Mouse (Mus musculus) gastrocnemius, postnatal 25 days (tissue): ENCODE measurements around the gene C8b. TPM values are rescaled to one million over a fixed set of nuclear protein-coding genes. Genes with fewer than 3 reads are reported as not detected.

ENCODE experiments used
- DNase-seq: peaks from one replicate; pipeline ENCODE4 v3.0.0; 2022
- long read RNA-seq, 2 experiments: library from polyadenylated mRNA; stranded (forward); transcript quantifications; one replicate each; pipeline ENCODE4 v2.0.0; 2021
- total RNA-seq, 2 experiments: library from RNA; stranded (reverse); gene quantifications; 1 replicate in 1 of 2; 2 replicates in 1 of 2; pipeline ENCODE4 v1.2.3; 2021

Gene C8b
- total RNA-seq, result not detected
- long read RNA-seq, experiment 1, result 0 reads
- long read RNA-seq, experiment 2, result 0 reads

DNA sequence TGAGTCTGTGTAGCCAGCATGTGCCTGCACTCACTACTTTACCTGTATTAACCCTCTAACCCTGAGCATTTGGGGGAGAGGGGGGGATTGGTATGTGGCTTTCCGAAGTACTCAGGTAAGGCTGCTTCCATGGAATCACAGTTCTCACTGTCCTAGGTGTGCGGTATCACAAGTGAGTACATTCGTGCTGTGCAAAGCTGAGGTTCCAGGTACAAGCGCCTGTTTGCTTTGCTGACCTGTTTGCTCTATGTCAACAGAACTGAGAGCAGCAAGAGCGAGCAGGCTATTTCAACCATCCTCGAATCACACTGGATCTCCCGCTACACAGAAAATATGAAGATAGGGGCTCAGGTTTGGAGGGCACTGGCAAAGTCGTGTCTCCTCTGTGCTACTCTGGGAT, at the start of gene C8b:
C8b (plus strand) TSS at position 253 of the 400 bp plus-strand sequence.
- DNase-seq, result no peak

DNA sequence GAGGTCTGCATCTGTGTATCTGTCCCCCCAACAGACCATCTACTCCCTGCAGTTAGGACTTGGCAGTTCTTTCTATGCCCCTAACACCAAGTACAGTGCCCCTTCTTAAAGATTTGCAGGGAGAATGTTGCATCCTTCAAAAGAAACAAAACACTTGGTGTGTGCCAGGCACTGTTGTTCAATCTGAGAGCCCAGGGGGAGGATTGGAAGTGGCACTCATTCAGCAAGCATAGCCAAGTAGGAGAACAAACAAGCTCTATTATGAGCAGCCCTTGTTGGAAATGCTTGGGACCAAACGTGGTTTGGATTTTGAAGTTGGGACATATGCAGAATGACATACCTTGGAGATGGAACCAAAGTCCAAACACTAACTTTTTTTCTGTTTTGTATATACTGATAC, 49.6 kb upstream of the C8b start:
- no peak for DNase-seq

DNA sequence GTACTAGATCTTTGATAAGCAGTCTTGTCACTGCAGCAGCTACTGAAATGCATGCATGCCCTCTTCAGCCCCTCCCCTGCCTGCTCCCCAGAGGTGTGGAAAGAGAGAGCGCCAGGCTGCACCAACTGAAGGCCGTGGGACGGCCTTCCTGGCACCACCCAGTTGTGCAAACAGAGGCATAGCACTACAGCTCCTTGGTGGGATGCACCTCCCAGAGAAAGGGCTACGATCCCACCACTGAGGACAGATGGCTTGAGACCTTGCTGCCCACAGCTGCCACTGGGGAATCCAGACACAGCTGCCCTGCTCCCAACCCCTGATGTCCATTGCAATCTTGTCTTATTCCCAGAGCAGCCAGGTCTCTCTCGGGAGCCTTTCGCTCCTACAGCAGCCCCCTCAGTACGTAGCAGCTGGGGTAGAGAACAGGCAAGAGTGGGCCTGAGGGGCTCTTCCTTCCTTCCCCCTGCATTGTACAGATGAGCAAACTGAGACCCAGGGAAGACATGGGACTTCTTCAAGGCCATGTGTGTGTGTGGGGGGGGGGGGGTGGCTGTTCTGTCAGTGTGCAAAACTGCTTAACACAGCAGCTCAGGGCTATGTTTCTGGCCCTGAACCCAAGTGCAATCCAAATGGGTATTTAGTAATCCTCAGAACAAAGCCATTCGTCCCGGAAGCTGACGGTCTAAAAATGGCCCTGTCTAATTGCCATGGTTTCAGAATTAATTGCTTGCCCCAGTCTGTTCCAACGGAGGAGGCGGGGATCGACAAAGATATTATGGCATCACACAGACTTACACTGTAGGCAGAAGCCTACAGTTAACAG, 46.9 kb upstream of the C8b start:
- no peak for DNase-seq

DNA sequence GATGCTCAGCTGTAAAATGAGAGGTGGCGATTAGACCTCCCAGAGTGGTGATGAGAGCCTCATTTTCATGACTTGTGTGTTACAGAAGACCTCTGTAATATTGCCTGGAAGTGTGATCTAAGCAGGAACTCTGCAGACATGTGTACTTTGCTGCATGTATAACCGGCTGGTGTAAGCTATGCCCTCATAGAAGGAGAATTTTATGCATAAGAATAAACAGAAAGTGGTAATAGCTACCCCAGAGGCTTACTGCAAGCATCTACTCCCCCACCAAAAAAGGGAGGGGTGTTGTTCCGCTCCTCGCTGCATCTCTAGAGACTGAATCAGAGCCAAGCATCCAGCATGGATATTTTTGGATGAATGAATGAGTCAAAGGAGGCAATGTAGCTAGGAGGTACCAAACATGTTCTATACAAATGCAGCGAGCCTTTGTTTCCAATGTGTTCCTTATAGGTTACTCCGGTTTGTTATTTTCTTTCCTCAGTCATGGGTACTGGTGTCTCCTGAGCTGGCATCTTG, 42.5 kb upstream of the C8b start:
- DNase-seq, result no peak

DNA sequence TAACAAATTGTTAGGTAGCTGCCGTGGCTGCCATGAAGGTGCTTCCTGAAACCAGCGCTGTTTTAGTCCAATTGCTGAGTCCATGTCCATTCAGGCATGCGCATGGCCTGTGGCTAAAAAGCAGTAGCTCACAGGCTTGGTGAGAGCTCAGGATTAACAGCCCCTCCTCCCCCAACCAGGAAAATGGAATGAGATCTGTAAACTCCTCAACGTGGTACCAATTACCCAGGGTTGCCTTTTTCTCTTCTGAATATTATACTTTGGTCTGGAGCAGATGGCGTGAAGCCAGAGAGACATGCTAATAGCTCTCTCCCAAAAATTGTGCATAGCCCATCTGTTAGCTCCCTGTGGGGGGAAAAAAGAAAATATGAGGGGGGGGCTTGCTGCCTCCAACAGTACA, 41.9 kb upstream of the C8b start:
- DNase-seq, result no peak

DNA sequence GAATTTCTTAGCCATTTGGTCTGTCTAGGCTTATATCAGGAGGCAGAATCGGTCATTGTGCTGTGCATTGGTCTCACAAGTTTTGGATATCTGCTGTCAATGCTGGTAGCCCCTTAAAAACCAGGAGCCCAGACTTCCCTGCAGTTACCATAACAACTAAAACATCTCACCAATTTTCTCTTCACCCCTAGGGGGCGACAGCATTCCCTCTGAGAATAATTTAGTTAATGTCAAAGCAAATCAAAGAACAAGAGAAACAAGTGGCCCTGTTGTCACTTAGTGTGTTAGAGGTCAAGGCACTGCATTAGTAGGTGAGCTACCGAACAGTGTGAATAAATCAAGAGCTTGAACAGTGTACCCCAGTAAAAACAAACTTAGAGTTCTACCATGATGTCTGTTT, 40.4 kb upstream of the C8b start:
- no peak for DNase-seq

DNA sequence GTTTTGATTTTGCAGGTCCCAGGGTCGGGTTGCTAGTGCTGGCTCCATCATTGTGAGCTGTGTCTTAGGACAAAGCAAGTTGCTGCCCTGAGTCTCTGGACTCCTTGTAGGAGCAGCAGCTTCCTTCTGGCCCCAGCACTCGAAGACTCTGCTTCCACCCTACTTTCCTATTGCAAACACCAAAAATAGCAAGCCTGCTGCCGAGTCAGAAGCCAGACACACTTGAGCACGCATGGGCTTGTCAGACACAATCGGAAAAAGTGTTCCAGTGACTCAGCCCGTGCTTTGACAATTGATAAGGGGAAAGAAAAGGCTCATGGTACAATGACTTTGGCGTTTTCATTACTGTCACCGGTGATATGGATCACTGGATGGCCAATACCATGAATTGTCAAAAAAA, 36.9 kb upstream of the C8b start:
- DNase-seq, result no peak

DNA sequence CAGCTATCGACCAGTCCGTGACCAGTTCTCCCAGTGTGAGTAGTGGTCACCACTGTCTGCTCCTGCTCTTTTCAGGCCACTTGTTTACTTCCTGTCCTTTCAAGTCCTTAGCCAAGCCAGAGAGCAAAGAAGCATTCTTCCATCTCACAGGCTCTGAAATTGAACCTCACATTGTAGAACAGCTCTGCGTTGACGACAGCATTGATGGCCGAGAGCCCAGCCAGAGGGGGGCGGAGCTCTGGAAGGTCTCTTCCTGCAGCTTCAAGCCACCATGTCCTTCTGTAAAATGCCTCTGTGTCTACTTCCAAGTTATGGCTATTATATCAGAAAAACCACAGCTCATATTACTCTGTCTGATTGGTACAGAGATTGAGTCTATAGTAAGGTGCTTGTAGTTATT, 19.6 kb upstream of the C8b start:
- DNase-seq, result no peak

DNA sequence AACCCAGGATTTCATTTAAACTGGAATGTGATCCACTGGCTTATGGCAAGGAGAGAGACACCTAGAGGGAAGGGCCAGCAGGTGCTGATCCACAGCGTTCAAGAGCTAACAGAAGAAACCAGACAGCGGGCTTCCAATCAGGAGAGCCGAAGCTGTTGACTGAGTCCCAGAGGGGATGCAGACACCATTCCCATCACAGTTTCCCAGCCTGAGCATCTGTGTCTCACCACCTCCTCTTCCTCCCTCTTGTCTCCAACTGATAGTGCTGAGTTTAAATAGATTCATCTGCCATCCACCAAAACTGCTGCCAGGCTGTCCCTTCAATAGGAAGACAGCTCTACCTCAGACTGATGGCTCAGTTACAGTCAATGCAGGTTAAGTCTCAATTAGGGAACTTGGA, 12.0 kb upstream of the C8b start:
- no peak for DNase-seq

DNA sequence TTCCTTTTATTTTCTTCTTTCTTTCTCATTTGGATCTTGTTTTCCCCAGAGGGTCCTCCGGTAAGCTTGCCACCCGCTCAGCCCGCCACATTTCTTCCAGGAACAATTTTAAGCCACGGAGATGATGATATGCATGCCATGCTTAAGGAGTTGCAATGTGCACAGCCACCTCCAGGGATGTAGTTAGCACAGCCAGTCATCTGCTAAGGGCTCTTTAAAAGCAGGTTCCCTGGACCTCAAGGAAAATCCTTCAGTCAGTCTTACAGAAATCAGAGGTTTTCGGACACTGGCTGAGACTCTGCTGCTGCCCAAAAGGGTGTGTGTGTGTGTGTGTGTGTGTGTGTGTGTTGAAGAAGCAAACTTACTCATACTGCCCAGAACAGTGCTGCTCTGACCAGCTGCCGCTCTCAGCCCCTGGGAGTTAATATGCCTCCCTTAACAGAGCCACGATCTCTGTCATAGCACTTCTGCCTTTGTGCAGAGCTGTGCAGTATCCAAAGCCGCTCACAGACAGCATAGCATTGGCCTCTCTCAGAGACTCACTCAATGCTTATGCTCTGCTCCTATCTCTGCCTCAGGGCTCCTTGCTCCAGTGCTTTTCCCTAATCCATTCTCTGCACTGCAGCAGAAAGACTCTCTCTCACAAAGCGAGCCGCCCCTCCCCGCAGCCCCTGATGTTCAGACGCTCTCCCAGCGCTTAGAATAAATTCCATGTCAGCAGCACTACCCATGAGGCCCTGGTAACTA, 5.1 kb upstream of the C8b start:
- DNase-seq, result no peak

DNA sequence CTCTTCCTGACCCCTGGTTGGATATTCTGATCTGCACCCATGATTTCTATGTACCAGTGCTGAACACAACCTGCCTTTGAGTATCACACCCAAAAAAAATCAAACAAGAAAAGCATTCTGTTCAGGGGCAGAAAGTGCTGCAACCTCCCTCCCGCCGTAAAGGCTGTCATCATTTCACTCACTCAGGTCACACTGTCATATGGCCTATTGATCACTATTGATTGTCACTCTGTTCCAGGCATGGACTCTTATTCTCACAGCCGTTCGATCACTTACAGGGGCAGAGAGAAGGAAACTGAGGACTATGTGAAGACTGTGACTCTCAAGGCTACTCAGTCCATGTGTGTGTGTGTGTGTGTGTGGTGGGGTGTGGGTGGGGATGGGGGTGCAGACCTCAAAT, 2.1 kb downstream of the C8b start:
- DNase-seq, result no peak

DNA sequence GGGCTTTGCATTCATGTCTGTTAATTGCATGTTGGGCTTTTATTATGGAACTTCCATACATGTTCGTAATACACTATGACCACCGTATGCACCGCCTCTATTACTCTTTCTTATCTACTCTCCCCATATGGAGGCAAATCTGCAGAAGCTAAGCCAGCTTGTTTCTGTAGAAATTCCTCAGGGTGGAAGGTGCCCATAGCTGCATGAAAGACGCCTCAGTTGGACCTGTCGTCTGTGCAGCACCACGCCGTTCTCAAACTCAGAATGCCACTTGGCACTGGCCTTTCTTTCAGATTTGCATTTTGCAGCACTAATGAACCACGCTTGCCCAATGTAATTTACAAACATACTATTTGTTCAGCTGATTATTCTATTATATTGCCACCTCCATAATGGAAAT, 3.5 kb downstream of the C8b start:
- DNase-seq, result no peak

DNA sequence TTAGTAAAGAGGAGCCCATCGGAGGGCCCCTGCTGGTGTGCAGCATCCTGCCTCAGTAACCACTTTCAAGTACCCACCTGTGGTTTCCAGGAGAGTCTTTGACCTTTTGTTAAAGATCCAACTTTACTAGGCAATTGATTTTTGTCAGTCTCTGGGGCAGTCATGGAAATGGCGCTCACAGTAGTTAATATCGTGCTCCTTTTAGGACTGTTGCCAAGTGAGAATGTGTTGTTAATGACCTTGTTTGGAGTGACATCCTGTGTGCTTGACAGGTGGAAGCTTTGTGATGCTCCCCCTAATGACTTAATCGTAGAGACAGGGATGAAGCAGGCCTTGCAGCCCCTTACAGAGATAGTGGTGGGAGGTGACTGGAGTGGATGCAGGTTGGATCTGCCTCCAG, 4.2 kb downstream of the C8b start:
- no peak for DNase-seq

DNA sequence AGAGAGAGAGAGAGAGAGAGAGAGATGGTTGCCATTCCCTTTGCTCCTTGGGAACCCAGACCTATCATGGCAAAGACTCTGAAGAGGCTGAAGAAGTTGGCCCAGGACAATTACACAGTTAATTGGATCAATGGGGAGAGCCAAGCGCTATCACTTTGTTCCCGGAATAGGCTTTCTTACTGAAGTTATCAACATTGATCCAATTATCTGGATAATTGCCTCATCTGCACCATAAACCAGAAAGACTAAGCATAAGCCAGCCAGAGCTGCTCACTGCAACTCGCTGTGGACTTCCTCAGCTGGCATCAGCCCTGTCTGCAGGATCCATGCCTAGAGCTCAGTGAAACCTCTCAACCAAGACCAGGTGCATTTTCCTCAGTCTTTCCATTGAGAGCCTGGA, 9.5 kb downstream of the C8b start:
- no peak for DNase-seq

DNA sequence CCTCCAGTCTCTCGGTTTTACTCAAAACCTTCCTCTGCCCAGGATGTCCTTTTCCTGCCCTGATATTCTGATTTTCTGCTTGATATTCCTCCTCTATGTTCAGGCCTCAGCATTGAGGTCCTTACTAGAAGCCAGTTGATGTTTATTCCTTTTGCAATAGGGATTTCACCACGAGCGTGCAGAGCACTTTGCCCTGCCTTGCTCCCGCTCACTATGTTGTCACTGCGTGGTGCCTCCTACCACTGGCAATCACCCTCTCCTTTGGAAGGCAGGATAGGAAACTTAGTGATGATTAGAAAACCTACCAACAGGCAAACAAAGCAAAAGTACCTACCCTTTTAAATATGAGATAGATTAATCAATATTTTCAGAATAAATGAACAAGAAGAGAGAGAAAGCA, 13.3 kb downstream of the C8b start:
- DNase-seq, result no peak

DNA sequence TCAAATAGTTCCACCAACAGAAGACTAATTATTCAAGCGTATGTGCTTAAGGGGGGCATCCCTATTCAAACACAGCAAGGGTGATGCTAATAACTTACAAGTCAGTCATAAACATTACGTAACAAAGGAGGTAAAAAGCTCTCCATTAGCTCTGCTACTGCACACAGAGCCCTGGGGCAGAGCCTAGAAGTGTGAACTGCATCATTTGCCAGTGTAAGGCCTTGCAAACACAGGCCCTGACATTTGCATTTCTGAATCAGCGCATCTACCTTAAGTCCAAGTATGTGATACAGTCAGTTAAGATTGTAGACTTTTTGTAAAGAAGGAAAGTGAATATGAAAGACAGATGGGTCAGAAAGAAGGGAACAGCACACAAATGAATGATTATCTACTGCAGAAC, 15.3 kb downstream of the C8b start:
- DNase-seq, result no peak

DNA sequence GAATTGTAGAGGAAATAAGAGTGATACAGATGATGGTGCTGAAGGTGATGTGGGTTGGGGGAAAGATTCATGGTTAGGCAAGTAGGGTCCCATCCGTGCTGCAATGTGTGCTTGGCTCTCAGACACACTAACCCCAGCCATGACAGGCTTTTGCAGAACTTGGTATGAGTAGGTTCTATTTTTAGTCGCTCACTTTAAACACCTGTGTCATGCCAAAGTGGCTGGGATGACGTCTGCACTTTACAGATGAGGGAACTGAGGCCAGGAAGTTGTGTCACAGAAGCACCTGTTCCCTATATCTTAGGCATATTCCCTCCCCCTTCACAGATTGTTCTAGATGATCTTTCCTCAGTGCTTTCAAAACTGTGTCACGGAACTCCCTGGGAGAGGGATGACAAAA, 16.2 kb downstream of the C8b start:
- no peak for DNase-seq

DNA sequence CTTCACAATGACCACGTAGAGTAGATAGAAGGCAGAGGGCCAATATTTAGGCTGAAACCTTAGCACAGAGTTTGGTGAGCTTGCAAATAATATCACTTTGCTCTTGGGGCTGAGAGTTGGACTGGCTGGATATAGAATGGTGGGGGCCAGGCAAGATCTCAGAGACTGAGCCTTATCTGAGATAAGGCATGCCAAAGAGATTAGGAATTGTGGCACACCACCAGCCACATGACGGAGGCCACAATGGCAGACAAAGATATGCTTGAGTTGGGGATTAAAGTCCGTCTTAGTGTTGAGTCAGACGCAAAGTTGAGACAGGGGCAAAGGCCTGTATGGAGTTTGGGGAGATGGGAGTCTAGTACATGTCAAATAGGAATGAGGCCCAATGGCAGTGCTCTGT, 26.0 kb downstream of the C8b start:
- DNase-seq, result no peak

DNA sequence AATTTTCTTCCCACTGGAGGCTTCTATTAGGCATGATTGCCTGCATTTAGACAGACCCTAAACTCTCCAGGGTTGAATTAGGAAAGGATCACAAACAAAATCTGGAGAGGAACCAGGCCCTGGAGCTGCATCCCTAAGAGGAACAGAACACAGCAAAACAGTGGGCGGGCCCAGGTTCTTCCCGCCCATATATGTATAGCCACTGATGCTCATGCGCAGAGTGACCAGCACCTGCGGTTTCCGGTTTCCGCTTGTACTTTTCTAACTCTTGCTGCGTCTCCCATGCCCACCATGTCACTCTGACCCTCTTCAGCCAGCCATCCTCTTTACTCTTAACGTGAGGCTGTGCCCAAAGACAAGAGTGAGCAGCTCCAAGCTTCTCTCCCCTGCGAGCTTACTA, 32.8 kb downstream of the C8b start:
- no peak for DNase-seq

DNA sequence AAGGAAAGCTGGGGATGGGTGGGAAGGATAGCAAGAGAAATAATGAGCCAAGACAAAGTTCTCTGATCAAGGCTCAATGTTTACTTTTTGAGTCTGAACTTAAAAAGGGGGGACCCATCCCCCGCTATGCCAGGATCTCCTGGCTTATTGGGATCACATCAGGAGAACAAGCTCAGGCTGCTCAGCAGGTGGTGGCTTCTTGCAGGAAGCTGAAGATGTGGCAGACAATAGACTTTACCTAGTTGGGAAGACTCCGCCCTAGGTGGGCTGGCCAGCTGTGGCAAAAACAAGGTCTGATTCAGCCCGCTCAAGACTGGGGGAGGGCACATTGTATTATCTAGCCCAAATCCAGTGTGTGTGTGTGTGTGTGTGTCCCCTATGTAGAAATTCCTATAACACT, 35.5 kb downstream of the C8b start:
- DNase-seq, result no peak

DNA sequence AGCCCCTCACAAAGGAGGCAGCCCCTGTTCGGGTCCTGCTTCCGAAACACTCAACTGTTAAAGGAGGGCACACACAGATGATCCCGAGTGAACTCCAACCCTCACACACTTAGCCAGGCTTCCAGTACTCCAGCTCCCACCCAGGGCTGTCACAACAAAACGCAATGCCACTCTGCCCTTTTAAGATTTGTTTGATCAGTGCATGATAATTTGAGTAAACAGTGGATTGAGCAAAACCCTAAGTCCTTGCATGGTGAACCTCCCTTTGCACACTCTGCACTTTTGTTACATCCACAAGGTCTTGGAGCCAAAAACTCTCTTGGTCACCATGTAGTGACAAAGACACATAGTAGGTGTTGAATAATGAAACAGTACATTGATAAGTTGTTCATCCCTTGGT, 38.0 kb downstream of the C8b start:
- DNase-seq, result no peak

DNA sequence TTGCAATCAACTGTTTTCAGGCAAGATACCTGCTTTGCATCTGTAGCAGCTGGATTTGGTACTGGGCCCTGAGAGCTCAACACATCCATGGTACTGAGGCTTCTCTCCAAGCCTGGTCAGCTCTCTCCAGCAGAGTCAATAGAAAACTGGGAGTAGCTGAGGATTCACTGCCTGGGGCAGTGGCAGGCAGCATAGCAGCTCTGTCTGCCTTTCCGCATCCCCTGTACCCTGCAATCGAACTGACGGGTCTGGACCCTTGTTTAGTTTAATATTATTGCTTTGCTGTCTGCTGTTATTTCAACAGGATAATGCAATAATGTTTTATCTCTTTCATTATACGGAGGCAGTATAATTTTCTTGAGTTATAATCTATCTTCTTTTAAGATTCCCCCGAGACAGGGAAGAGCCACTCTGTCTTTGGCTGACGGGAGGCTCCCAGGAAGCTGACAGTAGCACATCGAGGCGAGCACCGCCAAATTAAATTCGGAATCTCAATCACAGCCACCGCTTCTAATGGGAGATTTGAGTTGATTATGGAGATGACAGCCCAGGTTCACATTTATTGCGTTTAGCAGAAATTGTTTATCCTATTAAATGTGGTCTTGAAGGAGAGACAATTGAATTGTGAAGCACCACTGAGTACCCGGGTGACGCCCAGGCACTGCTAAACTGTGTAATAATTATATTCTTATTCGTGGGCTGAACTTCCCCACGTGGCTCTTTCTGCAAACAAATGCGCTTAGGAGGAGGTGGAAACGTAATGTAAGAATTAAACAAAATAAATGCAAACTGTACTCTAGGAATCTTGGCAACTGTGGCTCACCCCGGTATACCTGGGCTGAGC, 39.5 kb downstream of the C8b start:
- no peak for DNase-seq
